Mouse (Mus musculus) stomach, embryonic 15.5 days (tissue): Measurements from ENCODE around the gene Layn. TPM values are rescaled to one million over a fixed set of nuclear protein-coding genes. Genes with fewer than 3 reads are reported as not detected.

Source experiments
- ATAC-seq: fragments of 200-750 bp; cut with Nextera tagmentation; 2 replicates; pipeline ENCODE4 v1.8.0; 2017; ENCODE audit warnings: low read depth, moderate number of reproducible peaks, moderate TSS enrichment; ENCODE audit not compliant: insufficient read depth, low FRiP score
- H3K27ac ChIP-seq: fragments of 300-500 bp; sonication (generic); 2 replicates; pipeline ENCODE4 v1.5.1; 2015; ENCODE audit warnings: mild to moderate bottlenecking, inconsistent platforms
- H3K27me3 ChIP-seq: fragments of 300-500 bp; sonication (generic); replicated peaks from 2 replicates; pipeline ENCODE4 v1.6.1; 2015; ENCODE audit warnings: inconsistent platforms
- H3K36me3 ChIP-seq: fragments of 300-500 bp; sonication (generic); 2 replicates; pipeline ENCODE4 v1.6.1; 2015; ENCODE audit warnings: inconsistent platforms
- H3K4me1 ChIP-seq: fragments of 300-500 bp; sonication (generic); 2 replicates; pipeline ENCODE4 v1.6.1; 2015; ENCODE audit warnings: inconsistent platforms
- H3K4me2 ChIP-seq: fragments of 300-500 bp; sonication (generic); 2 replicates; pipeline ENCODE4 v1.6.1; 2015; ENCODE audit warnings: mild to moderate bottlenecking, inconsistent platforms
- H3K4me3 ChIP-seq: fragments of 300-500 bp; sonication (generic); replicated peaks from 2 replicates; pipeline ENCODE4 v1.5.1; 2015; ENCODE audit warnings: inconsistent platforms
- H3K9ac ChIP-seq: fragments of 300-500 bp; sonication (generic); 2 replicates; pipeline ENCODE4 v1.6.1; 2015; ENCODE audit warnings: inconsistent platforms
- H3K9me3 ChIP-seq: fragments of 300-500 bp; sonication (generic); 2 replicates; pipeline ENCODE4 v1.6.1; 2016; ENCODE audit warnings: inconsistent platforms
- WGBS: fragments of 180-500 bp; shearing (Covaris S2); methylation state at CpG from one replicate; pipeline ENCODE4 v1.1.7; 2015; 5-methylcytosine and 5-hydroxymethylcytosine counted together
- polyA plus RNA-seq: library from polyadenylated mRNA; unstranded; fragments of >200 nt; fragmentation: Nextera tagmentation; extraction: Ambion mirVana; gene quantifications from 2 replicates; pipeline ENCODE4 v1.2.1, GENCODE M21; 2015

Gene Layn
- polyA plus RNA-seq, 1 experiment from 2014 or later, result 4.7 TPM

GRCm38 (mm10) chr9:51070801-51071200, 6.1 kb downstream of the Layn start:
- ATAC-seq, result no peak
- no peaks in the 10 kb centered on the region for H3K36me3 ChIP-seq
- H3K27ac ChIP-seq, result no peak overlapping the region
- WGBS, result 71% methylated on average over 4 of the region's 4 CpGs
- H3K9me3 ChIP-seq, result no peaks in the 10 kb centered on the region
- H3K4me3 ChIP-seq, result no peak overlapping the region
- no peaks in the 10 kb centered on the region for H3K27me3 ChIP-seq
- no peak overlapping the region for H3K9ac ChIP-seq
- H3K4me2 ChIP-seq, result no peak overlapping the region
- no peaks in the 10 kb centered on the region for H3K4me1 ChIP-seq

DNA sequence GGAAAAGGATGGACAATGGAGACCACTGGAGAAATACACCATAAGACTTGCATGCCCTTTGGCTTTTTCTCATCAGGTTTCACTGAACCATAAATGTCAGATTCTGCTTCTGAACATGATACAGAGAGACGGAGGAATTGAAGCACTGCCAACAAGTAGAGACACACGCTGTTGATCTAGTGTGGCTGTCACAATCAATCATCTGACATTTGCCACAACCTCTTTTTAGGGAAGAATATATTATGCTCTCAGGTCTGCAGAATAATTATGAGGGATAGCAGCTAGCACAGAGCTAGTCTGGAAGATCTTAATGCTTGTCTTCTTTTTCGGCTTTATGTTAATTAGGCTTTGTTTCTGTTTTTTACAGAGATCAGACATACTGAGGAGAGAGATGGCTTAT, 8.7 kb downstream of the Layn start:
- Histone ChIP-seq H3K4me3 (no peak overlapping the region), H3K4me1 (no peaks in the 10 kb centered on the region), H3K4me2 (no peak overlapping the region), H3K36me3 (no peaks in the 10 kb centered on the region), H3K27ac (no peak overlapping the region), H3K9me3 (no peaks in the 10 kb centered on the region), H3K9ac (no peak overlapping the region), H3K27me3 (no peaks in the 10 kb centered on the region)
- ATAC-seq, result no peak
- 46% methylated on average over 3 of the region's 3 CpGs for WGBS

DNA sequence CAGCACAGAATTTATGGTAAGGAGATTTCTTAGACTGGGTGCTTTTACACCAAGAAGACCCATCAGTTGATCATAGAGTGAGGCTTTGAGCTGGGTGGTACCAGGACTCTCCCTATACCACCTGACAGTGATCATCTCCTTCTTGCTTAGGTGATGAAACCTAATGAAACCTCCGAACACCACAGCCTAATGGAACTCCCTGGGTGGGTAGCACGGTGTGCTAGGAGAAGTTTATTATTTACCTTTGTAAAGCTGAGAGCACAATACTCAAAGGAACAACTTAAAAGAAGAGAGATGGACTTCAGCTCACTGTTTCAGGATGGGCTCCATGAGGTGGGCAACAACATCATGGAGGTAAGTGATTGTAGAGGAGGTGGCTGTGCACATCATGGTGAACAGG, 16.3 kb downstream of the Layn start, which contains the start of gene Btg4:
Btg4 (plus strand) TSS at position 301 of the 400 bp plus-strand sequence.
- WGBS, result 80% methylated on average over 2 of the region's 2 CpGs
- no peak within 1 kb of the TSS for H3K4me3 ChIP-seq
- no peaks in the 10 kb centered on the region for H3K36me3 ChIP-seq
- no peak for ATAC-seq
- H3K4me2 ChIP-seq, result no peak within 1 kb of the TSS
- H3K27ac ChIP-seq, result no peak within 1 kb of the TSS
- no peak within 1 kb of the TSS for H3K9ac ChIP-seq
- no peaks in the 10 kb centered on the region for H3K4me1 ChIP-seq
- H3K9me3 ChIP-seq, result no peaks in the 10 kb centered on the region
- no peaks in the 10 kb centered on the region for H3K27me3 ChIP-seq

DNA sequence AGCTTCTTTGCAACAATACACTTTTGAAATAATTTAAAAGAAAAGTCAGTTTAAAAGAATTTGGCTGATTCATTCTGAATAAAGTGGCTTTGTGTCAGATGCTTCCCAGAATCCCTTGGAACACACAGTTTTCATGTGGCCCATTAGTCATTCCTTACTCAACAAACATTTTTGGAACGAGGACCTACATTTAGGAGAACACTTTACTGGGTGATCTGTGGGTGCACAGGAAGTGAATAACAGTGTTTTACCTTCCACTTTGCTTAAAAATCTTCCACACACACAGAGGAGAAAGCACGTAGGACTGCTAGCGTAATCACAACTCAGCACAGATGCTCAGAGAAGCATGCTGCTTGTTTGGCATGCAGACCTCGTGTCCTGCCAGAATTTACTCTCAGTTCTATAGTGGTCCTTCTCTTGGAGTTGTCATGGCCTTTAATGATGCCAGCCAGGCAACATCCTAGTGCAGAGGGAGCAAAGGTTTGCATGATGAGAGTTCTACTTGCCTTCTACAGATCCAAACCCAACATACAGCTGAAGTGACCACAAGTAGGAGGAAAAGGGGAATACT, 17.9 kb downstream of the Layn start:
- Histone ChIP-seq H3K9me3 (no peaks in the 10 kb centered on the region), H3K27me3 (no peaks in the 10 kb centered on the region), H3K36me3 (no peaks in the 10 kb centered on the region), H3K27ac (no peak overlapping the region), H3K4me2 (no peak overlapping the region), H3K4me3 (no peak overlapping the region), H3K9ac (no peak overlapping the region), H3K4me1 (no peaks in the 10 kb centered on the region)
- 66% methylated on average over 4 of the region's 4 CpGs for WGBS
- ATAC-seq, result no peak

GRCm38 (mm10) chr9:51056360-51057324, 20.3 kb downstream of the Layn start:
- no peaks in the 10 kb centered on the region for H3K27me3 ChIP-seq
- H3K4me1 ChIP-seq, result no peaks in the 10 kb centered on the region
- H3K36me3 ChIP-seq, result no peaks in the 10 kb centered on the region
- no peak overlapping the region for H3K27ac ChIP-seq
- H3K4me2 ChIP-seq, result no peak overlapping the region
- no peaks in the 10 kb centered on the region for H3K9me3 ChIP-seq
- H3K4me3 ChIP-seq, result no peak overlapping the region
- H3K9ac ChIP-seq, result no peak overlapping the region
- 63% methylated on average over 3 of the region's 3 CpGs for WGBS
- no peak for ATAC-seq

GRCm38 (mm10) chr9:51052180-51052579, 24.7 kb downstream of the Layn start:
- Histone ChIP-seq H3K9me3 (no peaks in the 10 kb centered on the region), H3K27me3 (no peaks in the 10 kb centered on the region), H3K36me3 (no peaks in the 10 kb centered on the region), H3K27ac (no peak overlapping the region), H3K4me1 (no peaks in the 10 kb centered on the region), H3K9ac (no peak overlapping the region), H3K4me3 (no peak overlapping the region), H3K4me2 (no peak overlapping the region)
- no peak for ATAC-seq
- WGBS, result 61% methylated on average over 3 of the region's 3 CpGs

GRCm38 (mm10) chr9:51042136-51042535, 34.8 kb downstream of the Layn start:
- Histone ChIP-seq H3K27me3 (no peaks in the 10 kb centered on the region), H3K4me2 (no peak overlapping the region), H3K4me3 (no peak overlapping the region), H3K27ac (no peak overlapping the region), H3K36me3 (no peaks in the 10 kb centered on the region), H3K4me1 (no peaks in the 10 kb centered on the region), H3K9ac (no peak overlapping the region), H3K9me3 (no peaks in the 10 kb centered on the region)
- ATAC-seq, result no peak
- 73% methylated on average over 6 of the region's 6 CpGs for WGBS

- H3K9me3 ChIP-seq, result no peaks in the 10 kb centered on the region
- no peak overlapping the region for H3K4me2 ChIP-seq
- no peaks in the 10 kb centered on the region for H3K4me1 ChIP-seq
- no peak overlapping the region for H3K9ac ChIP-seq
- H3K4me3 ChIP-seq, result no peak overlapping the region
- 84% methylated on average over 7 of the region's 7 CpGs for WGBS
- no peaks in the 10 kb centered on the region for H3K27me3 ChIP-seq
- H3K27ac ChIP-seq, result no peak overlapping the region
- H3K36me3 ChIP-seq, result no peaks in the 10 kb centered on the region
- no peak for ATAC-seq
Observed at GRCm38 (mm10) chr9:51041491-51041980, 35.4 kb downstream of the Layn start.

DNA sequence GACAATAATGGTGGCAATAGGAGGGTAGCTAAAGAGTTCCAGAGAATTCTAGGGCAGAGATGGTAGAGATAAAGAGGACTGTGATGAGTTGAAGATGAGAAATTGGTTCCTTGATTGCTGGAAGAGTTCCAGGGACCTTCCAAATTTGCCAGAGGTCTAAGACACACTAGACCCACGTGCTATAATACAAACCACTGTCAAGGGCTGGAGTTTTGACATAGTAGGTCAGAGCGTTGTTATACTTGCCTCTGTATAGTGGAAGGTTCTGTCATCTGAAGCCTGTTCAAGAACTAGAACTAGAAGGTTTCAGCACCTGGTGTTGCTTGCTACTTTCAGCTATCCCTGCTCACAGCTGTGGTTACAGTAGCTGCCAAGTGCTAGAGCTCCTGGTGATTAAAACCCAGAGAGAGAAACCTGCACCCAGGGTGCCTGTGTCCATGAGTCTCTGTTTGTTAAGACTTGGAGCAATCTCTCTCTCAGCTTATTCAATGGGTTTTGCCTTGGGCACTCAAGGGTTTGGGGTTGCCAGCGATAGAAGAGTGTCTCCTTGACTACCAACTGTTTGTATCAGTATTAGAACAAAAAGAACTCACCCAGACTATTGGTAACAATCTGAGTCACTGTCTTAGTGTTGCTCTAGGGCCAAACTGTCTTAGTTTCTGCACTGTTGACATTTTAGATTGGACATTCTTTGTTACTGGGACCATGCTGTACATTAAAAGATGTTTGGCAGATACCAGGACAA, 43.9 kb downstream of the Layn start:
- ATAC-seq, result no peak
- 67% methylated on average over 3 of the region's 3 CpGs for whole genome bisulfite sequencing

GRCm38 (mm10) chr9:51032291-51032690, 44.6 kb downstream of the Layn start:
- ATAC-seq, result no peak
- 67% methylated on average over 8 of the region's 8 CpGs for WGBS
- Histone ChIP-seq H3K4me3 (no peak overlapping the region), H3K27me3 (no peaks in the 10 kb centered on the region), H3K36me3 (no peaks in the 10 kb centered on the region), H3K9ac (no peak overlapping the region), H3K4me2 (no peak overlapping the region), H3K9me3 (no peaks in the 10 kb centered on the region), H3K27ac (no peak overlapping the region), H3K4me1 (no peaks in the 10 kb centered on the region)

More for the DNA sequence above, 43.9 kb downstream of the Layn start:
- H3K9ac ChIP-seq, result no peak overlapping the region
- H3K9me3 ChIP-seq, result no peaks in the 10 kb centered on the region
- H3K27ac ChIP-seq, result no peak overlapping the region
- H3K27me3 ChIP-seq, result no peaks in the 10 kb centered on the region
- H3K4me2 ChIP-seq, result no peak overlapping the region
- no peaks in the 10 kb centered on the region for H3K4me1 ChIP-seq
- H3K4me3 ChIP-seq, result no peak overlapping the region
- H3K36me3 ChIP-seq, result no peaks in the 10 kb centered on the region

DNA sequence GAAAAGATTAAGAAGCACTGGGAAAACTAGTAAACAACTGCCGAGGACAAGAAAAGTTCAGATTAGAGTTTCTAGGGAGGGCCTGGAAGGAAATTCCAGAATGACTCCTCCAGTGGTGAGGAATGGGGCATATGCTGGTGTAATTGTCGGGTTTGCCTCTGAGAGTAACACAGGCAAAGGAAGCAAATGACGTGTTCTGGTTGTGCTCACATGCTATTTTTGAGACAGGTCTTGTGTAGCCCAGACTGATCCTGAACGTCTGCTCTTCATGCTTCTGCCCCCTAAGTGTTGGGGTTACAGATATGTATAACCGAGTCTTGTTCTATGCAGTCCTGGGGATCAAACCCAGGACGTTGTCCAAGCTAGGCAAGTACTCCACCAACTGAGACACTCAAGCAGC, 45.3 kb downstream of the Layn start:
- Histone ChIP-seq H3K4me2 (no peak overlapping the region), H3K9ac (no peak overlapping the region), H3K36me3 (no peaks in the 10 kb centered on the region), H3K4me1 (no peaks in the 10 kb centered on the region), H3K9me3 (no peaks in the 10 kb centered on the region), H3K27ac (no peak overlapping the region), H3K27me3 (no peaks in the 10 kb centered on the region), H3K4me3 (no peak overlapping the region)
- ATAC-seq, result no peak
- 48% methylated on average over 6 of the region's 6 CpGs for WGBS

- Histone ChIP-seq H3K4me2 (no peak overlapping the region), H3K27me3 (no peaks in the 10 kb centered on the region), H3K9me3 (no peaks in the 10 kb centered on the region), H3K4me1 (no peaks in the 10 kb centered on the region), H3K36me3 (no peaks in the 10 kb centered on the region), H3K9ac (no peak overlapping the region), H3K27ac (no peak overlapping the region), H3K4me3 (no peak overlapping the region)
- ATAC-seq, result no peak
- WGBS, result 17% methylated on average over 1 of the region's 1 CpGs
Observed at GRCm38 (mm10) chr9:51030147-51030546, 46.7 kb downstream of the Layn start.
